Mouse (Mus musculus) liver (tissue): ENCODE results near the gene Glis3.

ENCODE experiments used
- DNase-seq: peaks from one replicate; pipeline ENCODE4 v3.0.0-alpha.2; 2020; ENCODE audit warnings: mixed read lengths

Gene Glis3

GRCm38 (mm10) chr19:28591736-28592477 is 88.0 kb downstream of the Glis3 start:
- no peak for DNase-seq

GRCm38 (mm10) chr19:28580499-28580898 is 99.4 kb downstream of the Glis3 start:
- DNase-seq = no peak

- DNase-seq = no peak
These were observed 100.0 kb downstream of the Glis3 start for GRCm38 (mm10) chr19:28579724-28580375.

- DNase-seq = no peak
These were observed 102.9 kb downstream of the Glis3 start for GRCm38 (mm10) chr19:28577023-28577422.

GRCm38 (mm10) chr19:28576619-28577018 is 103.3 kb downstream of the Glis3 start:
- DNase-seq = no peak

GRCm38 (mm10) chr19:28573641-28574040 is 106.2 kb downstream of the Glis3 start:
- DNase-seq = no peak

- DNase-seq = no peak
These were observed 110.0 kb downstream of the Glis3 start for GRCm38 (mm10) chr19:28569856-28570255.

GRCm38 (mm10) chr19:28567100-28567499 is 112.8 kb downstream of the Glis3 start:
- DNase-seq = no peak

GRCm38 (mm10) chr19:28566554-28566953 is 113.3 kb downstream of the Glis3 start:
- no peak for DNase-seq

GRCm38 (mm10) chr19:28561697-28562002 is 118.2 kb downstream of the Glis3 start:
- no peak for DNase-seq

GRCm38 (mm10) chr19:28560801-28561696 is 118.8 kb downstream of the Glis3 start:
- no peak for DNase-seq

- DNase-seq = no peak
These were observed 120.0 kb downstream of the Glis3 start for GRCm38 (mm10) chr19:28559836-28560235.

GRCm38 (mm10) chr19:28559400-28559799 is 120.5 kb downstream of the Glis3 start:
- DNase-seq = no peak

- no peak for DNase-seq
These were observed 121.2 kb downstream of the Glis3 start for GRCm38 (mm10) chr19:28558661-28559060.

GRCm38 (mm10) chr19:28557559-28558328 is 122.1 kb downstream of the Glis3 start:
- no peak for DNase-seq

- no peak for DNase-seq
These were observed 124.5 kb downstream of the Glis3 start for GRCm38 (mm10) chr19:28555181-28555929.

- DNase-seq = no peak
These were observed 129.3 kb downstream of the Glis3 start for GRCm38 (mm10) chr19:28550611-28551010.

GRCm38 (mm10) chr19:28546933-28547332 is 132.9 kb downstream of the Glis3 start:
- DNase-seq = no peak

- no peak for DNase-seq
These were observed 134.4 kb downstream of the Glis3 start for GRCm38 (mm10) chr19:28545493-28545892.

GRCm38 (mm10) chr19:28538813-28539212 is 141.1 kb downstream of the Glis3 start:
- DNase-seq = no peak

- DNase-seq = no peak
These were observed 144.9 kb downstream of the Glis3 start for GRCm38 (mm10) chr19:28534964-28535363.

- no peak for DNase-seq
These were observed 146.3 kb downstream of the Glis3 start for GRCm38 (mm10) chr19:28533576-28533975.
